Mouse (Mus musculus) thymus, adult 2 months (tissue): ENCODE measurements around the gene Olfr1022.

Experiments
- CTCF ChIP-seq: fragments of 200-500 bp; IDR thresholded peaks from 2 replicates; pipeline ENCODE4 v1.5.1; 2012; ENCODE audit warnings: mild to moderate bottlenecking, control low read depth, low read length, moderate library complexity, borderline replicate concordance; ENCODE audit not compliant: control insufficient read depth, poor library complexity, insufficient read depth; ENCODE audit errors: extremely low read depth
- POLR2A ChIP-seq: fragments of 200-500 bp; IDR thresholded peaks from 2 replicates; pipeline ENCODE4 v1.6.1; 2012; ENCODE audit warnings: mild to moderate bottlenecking, low read length, control low read depth, moderate library complexity; ENCODE audit not compliant: control insufficient read depth, poor library complexity, insufficient read depth; ENCODE audit errors: extremely low read depth

- TF ChIP-seq CTCF (no peak), POLR2A (no peak)
Observed at GRCm38 (mm10) chr2:85846730-85847129, 21.7 kb upstream of the Olfr1022 start, which contains the start of gene Olfr1020.
